Mouse (Mus musculus) adrenal gland, adult 2 months (tissue): ENCODE measurements around the gene Pdxp. TPM values are rescaled to one million over a fixed set of nuclear protein-coding genes. Genes with fewer than 3 reads are reported as not detected.
A peak's percentile ranks its signal among the peaks of the same experiment; 100 is the strongest.

Source experiments
- DNase-seq: peaks from one replicate; pipeline ENCODE4 v3.0.0; 2021
- polyA plus RNA-seq: library from polyadenylated mRNA; depleted of rRNA; stranded (reverse); fragments of >200 nt; gene quantifications from 2 replicates; pipeline ENCODE4 v1.2.3, GENCODE M21; 2012
- total RNA-seq, 2 experiments: library from RNA; stranded (reverse); gene quantifications; 2 replicates each; pipeline ENCODE4 v1.2.3; 2021

Pdxp gene
- total and polyA plus RNA-seq, 3 experiments, result 2.4 to 18.8 (median 5.7) TPM

DNA sequence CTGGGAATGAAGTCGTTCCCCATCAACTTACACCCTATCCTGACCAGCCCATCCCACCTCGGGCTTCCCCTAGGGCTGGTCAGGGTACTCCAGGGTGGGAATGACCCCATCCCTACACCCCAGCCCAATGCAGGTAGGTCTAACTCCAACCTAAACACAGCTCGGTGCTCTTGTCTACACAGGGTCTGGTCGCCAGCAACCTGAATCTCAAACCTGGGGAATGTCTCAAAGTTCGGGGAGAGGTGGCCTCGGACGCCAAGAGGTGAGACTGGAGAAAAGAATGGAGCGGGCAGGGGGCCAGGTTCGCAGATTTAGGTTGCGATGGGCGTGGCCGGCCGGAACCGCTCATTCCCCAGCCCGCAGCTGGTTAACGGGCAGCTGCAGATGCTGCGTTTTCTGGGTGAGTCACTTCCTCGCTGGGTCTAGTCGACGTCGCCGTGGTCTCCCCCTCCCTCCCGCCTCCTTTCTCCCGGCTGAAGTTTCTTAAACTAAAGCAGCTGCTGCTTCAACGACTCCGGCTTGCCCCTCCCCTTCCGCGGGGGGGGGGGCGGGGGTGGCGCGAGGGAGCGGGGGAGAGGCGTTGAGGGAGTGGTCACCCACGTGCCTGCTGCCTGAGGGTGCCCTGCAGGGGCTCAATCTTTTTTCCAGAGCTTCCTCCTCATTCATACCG lies 14.2 kb downstream of the Pdxp start:
- peak; percentile 89 for DNase-seq

DNA sequence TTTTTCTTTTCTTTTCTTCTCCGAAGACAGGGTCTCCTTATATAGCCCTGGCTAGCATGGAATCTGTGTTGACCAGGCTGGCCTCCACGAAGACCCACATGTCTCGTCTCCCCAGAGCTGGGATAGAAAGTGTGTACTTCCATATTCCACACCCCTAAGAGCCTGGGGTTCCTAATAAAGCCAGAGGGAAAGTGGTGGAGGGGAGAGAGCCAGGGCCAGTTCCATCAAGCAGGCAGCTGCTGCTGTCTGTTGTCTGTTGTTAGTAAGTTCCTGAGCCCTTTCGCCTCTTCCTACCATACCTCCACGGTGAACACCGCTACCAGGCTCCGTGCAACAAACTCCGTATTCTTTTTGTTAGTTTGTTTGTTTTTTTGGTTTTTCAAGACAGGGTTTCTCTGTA lies 14.8 kb downstream of the Pdxp start:
- no peak for DNase-seq

DNA sequence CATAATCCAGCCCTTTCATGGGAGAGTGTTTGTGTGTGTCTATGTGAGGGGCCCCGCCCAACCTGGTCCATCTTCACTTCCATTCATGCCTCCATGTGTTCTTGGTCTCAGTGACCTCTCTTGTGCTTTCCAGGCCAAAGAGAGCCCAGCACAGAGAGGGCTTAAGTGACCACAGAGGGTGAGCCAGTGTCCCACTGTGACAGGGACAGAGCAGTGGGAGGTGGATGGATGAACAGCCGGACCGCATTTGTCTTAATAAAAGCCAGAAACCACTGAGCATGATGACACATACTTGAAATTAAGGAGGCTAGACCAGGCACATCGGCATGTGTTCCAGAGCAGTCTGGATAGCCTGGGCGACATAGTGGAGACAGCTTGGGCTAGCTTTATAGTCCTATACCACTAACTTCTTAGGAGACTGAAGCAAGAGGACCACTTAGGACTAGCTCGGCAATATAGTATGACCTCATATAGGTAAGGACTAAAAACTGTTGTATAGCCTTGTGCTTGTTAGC lies 16.5 kb downstream of the Pdxp start:
- no peak for DNase-seq

DNA sequence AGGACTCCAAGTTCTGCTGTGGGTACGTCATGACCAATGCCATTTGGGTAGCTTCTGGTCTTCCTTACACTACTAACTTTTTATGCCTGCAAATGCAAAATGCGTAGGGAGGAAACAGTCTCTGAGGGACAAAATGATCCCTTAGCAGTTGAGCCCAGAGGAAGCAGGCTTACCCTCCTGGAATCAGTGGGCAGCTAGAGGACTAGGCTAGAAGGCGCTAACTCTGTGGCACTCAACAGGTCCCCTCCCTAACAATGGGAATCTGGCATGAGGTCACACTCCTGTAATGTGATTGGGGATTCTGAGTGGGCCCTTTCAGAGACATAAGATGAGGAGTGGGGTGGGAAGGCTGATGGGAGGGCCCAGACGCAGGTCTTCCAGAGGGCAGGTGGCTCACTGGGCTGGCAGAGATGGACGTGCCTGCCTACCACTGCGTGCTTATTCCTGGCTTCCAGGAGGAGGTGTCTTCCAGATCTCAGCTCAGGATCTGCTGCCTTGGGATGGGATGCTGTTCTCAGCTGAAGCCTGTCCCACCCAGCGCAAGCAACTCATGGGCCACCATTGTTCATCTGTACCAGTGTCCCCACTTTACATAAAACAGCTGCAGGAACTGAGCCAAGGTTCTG lies 17.2 kb downstream of the Pdxp start:
- DNase-seq, result no peak

DNA sequence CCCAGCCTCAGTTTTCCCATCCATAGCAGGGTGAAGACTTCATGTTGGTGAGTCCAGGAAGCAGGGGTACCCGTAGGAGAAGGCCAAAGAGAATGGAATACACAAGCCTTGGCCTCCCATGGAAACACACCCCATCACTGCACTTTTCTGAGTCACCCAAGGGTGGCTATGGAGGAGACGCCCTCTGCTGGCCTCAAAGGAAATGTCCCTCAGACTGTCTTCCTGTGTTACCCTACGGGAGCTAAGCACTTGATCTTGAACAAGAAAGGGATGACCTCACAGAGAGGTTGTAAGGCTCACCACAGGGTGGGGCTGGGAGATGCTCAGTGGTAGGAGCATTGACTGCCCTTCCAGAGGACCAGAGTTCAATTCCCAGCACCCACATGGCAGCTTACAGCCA lies 17.9 kb downstream of the Pdxp start:
- peak; percentile 76 for DNase-seq

DNA sequence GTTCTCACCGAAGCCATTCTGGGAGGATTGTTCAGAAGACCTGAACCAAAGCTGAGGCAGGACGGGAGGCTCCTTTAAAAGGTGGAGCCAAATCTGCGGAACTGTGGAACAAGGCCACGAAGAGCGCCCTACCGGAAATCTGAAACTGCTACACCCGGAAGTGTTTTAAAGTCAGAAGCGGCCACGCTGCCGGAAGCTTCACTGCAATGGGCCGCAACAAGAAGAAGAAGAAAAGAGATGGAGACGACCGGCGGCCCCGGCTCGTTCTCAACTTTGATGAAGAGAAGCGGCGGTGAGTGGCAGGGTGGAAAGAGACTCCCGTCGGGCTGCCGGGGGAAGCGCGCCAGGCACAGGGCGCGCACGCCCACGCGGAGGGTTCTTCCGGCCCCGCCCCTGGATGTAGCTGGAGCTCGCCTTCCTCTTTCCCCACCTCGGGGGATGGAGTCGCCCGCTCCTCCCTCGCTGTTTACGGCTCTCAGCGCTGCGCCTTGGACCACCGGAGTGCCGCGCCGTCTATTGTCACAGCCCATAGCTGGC lies 21.1 kb downstream of the Pdxp start, which contains the start of gene Nol12:
Gene Nol12 (plus strand): TSS at position 150 of the 537 bp plus-strand sequence.
- peak; percentile 85 for DNase-seq

DNA sequence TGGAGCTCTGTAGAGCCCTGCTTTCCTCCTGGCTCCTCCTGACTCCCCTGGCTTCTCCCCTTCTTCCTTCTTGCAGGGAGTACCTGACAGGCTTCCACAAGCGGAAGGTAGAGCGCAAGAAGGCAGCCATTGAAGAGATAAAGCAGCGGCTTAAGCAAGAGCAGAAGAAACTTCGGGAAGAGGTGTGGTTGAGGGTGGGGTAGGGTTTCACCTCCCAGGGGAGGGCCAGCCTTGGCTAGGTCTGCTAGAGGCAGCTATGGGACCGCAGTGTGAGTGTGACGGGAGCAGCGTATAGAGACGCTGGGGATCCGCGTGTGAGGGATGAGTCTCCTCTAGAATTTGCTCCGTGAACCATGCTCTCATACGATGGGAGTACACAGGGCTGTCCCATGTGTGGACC lies 22.7 kb downstream of the Pdxp start:
- no peak for DNase-seq

DNA sequence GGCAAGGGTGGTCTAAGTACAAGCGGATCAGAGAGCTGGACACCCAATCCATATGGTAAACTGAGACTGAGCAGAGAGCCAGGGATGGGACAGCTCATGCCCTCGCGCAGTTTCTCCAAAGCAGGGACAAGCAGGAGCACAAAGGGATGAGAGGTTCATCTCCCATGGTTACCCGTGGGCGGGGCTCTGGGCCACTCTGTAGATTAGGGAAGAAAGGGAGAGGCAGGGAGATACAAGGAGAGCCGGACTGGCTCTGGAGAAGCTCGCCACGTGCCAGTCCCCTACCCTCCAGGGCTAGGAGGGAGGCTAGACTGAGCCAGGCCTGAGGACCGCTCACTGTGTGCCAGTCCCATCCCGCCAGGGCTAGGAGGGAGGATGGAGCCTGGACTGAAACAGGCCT lies 23.6 kb downstream of the Pdxp start:
- DNase-seq, result no peak

DNA sequence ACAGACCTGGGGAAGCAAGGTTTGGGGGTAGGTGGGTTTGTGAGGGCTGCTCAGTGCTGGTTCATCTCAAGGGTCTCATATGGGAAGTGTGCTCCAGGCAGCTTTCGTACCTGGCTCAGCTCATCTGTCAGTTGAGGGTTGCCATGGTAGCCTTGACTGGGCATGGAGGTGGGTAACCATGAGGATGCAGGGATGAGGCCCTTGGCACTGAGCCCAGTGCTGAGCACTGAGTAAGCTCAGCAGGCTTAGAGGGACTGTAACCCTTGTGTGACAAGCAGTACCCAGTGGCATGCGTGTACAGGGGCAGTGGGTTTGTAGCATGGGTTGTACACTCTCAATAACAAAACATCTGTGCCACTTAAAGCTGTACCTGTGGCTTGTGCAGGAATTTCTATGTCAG lies 24.2 kb downstream of the Pdxp start:
- no peak for DNase-seq

DNA sequence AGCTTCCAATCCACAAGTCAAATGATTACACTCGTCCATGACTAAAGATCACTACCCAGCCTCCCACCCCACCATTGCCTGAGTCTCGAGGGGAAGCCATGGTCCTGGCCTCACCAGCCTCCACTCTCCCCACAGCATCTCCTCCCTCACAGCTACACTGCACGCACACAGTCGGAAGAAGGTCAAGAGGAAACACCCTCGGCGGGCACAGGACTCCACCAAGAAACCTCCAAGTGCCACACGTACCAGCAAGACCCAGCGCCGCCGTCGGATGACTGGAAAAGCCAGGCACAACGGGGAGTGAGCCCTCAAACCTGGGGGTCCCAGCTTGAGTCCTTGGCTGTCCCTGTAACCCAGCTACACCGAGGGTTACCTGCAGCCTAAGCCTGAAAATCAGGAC lies 26.6 kb downstream of the Pdxp start:
- DNase-seq, result no peak

DNA sequence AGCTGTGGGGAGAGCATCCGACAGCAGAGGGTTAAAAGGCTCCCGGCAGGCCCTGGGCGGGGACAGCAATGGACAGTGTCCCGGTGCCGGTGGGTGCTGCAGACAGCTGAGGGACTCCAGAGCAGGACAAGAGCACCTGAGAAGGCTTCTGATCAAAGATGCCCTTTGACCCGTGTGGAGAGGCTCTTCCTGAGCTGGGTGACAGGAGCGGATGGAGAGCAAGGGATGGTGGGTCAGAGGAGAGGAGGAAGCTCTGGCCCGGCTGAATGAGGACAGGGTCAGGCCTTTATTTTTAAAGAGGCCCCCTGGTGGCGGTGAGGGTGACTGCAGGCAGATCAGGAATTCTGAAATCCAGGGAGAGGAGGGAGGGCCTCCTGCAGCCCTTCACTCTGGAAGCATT lies 28.9 kb downstream of the Pdxp start:
- peak; percentile 90 for DNase-seq

DNA sequence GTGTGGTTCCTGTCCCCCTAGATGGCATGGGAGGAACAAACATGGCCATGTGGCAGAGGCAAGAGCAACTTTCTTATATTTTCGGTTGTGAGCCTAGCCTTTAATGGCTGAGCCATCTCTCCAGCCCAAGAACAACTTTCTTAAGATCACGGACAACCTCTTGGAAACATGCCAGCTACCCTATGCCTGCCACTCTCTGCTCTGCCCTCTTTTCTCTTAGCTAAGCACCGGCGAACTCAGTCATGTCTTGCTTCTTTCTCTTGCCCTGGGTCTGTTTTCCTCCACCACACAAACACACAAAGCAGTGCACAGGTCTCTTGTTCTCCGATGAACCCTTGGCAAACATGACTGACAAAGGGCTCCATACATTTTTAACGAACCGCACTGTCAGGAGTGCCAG lies 32.5 kb downstream of the Pdxp start:
- no peak for DNase-seq

DNA sequence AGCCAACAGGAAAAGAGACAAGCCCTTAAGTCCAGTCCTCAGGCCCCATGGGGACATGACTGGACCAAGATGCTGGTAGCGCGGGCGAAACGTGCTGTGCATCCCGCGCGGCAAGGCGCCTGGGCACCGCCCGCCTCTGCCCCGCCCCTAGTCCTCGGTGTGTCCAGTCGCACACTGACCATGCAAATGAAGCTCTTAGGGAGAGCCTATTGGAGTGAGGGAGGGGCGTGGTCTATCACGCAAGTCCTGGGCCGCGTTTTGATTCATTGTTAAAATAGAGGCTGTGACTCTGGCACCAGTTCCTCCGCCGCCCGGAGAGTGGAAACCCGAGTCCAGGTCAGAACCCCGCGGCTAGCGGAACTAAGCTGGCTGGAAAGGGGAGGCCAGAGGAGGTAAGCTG lies 33.9 kb downstream of the Pdxp start, which contains the start of gene Triobp:
Gene Triobp (plus strand): TSS at position 68 of the 400 bp plus-strand sequence.
- peak; percentile 94 for DNase-seq

DNA sequence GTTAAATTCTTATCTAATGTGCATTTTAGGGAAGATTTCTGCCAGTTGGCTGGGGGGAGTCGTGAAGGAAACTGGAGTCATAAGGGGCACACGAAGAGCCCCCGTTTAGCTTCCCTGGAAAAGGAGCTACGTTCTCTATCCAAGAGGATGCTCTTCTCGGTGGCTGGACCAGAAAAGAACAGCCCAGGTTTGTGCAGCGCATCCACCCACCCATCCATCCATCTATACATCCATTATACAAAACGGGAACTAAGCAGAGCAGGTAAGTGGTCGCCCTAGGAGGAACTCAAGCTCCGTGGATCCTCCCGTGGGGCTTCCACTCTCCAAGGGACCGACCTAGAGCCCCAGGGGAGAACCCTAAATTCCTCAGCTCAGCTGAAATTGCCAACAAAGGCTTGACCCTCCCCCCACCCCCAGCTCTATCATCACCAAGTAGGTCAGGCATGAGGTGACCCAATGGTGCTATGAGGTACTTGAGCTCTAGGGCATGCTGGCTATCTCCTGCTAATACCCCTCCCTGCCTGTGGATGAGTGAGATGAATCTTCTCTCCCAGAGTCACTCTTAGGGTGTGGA lies 34.5 kb downstream of the Pdxp start:
- DNase-seq, result no peak

DNA sequence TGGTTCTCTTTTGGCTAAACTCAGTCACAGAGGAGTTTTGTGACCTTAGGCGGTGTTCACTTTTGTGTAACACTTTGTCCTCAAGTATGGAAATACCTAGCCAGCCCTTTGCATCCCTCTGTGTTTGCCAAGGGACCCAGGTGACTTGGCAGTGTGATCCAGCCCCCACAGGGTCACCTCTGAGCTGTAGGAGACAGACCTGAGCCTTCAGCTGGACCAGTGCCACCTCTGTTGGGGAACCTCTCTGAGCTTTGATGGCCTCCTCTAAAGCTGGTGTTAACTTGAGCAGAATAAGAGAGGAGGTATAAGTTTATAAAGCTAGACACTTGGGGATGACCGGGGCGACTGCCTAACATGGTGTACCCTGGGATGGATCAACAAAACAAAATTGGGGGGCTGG lies 35.2 kb downstream of the Pdxp start:
- DNase-seq, result no peak

DNA sequence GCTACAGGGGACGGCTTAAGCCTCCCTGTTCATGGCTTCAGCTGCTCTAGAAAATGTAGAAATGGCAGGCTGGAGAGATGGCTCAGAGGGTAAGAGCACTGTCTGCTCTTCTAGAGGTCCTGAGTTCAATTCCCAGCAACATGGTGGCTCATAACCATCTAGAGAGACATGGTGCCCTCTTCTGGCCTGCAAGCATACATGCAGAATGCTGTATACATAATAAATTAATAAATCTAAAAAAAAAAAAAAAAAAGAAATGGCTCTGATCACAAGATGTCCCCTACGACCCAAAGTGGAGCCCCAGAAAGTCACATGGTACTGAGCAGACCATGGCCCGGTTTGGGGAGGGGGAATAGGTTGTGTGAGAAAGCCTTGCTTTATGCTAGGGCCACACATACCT lies 41.9 kb downstream of the Pdxp start:
- DNase-seq, result no peak

DNA sequence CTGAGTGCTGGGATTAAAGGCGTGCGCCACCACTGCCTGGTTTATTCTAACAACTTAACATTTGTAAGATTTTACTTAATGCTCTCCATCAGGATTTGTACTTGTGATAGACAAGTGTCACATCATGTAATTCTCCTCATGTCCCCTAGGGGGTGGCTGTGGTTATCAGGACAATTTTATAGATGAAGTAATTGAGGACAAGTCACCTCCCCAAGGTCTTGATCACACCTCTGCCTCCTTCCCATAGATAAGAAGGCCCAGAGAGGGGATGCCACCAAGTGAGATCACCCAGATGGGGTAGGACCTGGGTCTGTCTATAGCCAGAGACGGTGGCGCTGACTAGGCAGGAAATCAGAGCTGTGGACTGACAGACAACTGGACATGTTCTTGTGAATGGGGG lies 42.6 kb downstream of the Pdxp start:
- DNase-seq, result no peak

DNA sequence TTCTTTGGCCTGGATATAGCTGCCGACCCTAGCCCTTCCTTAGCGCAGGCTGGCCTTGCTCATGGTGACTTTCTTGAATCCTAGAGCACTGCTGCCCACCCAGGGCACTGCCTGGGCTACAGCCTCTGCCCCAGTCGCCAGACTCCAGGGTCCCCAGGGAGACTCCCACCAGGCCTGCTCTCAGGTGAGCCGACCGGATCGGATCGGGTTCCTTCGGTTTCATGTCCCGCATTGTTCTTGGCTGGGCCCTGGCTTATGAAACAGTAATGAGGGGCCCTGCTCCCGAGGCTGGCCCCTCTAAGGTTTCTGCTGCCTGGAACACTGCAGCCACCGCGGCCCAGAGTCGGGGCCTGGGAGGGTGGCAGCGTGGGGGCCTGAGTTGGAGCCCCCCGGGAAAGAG lies 43.3 kb downstream of the Pdxp start:
- DNase-seq, result no peak

DNA sequence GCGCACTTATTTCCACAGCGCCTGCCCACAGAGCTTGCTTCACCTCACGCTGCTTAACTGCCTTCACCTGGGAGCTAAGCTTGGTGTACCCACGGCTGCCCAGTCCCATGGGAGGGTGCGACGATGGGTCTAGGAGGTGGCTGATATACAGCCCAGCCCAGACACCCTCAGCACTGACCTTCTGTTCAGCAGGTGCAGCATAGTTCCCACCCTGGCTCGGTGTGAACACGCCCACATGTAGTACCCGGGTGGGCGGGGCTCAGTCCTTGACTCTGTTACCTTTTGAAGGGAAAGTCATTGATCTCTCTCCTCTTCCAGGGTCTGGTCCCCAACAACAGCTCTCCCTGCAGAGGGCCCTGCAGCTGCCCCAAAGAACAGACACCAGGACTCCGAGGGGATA lies 45.8 kb downstream of the Pdxp start:
- DNase-seq, result no peak

DNA sequence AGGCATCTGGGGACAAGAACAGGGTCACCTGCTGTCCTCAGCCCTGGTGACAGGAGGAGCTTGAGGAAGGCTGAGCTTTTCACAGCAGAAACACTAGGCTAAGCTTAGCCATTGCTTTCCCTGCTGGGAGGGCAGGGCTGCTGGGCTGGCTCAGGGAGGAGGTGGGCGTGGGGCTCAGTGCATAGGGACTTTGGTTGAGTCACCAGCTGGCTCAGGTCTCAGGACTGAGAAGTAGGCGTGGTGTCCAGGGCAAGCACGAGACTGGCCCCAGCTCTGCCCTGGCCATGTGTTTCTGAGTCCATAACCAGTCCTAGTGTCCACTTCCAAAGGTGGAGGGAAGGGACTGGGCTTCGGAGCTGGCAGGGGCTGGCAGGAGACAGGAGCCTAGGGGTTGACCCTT lies 46.4 kb downstream of the Pdxp start:
- DNase-seq, result peak; percentile 87

DNA sequence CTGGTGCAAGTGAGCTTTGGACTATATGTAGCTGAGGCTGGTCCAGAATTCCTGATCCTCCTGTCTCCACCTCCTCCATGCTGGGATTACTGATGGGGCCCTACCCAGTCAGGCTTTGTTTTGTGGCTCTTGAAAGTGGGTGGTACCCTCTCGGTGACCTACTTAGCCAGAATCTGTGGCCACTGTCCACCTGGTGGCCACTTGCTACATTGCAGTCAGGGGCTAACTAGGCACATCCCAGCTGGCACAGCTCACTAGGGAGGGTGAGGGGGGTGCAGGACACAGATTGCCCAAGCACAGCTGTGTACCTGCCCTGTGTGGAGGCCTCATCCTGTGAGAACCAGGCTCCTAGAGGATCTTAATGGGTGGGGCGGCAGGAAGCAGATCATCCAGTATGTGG lies 49.2 kb downstream of the Pdxp start:
- DNase-seq, result peak; percentile 78
